Mouse (Mus musculus): ENCODE measurements at regions not wholly inside any gene's neighbourhood (a gene's known extent, or its start where the extent isn't known, plus 50 kb on each side); places are given as distances from the start of the nearest gene placed in this dataset.

DNA sequence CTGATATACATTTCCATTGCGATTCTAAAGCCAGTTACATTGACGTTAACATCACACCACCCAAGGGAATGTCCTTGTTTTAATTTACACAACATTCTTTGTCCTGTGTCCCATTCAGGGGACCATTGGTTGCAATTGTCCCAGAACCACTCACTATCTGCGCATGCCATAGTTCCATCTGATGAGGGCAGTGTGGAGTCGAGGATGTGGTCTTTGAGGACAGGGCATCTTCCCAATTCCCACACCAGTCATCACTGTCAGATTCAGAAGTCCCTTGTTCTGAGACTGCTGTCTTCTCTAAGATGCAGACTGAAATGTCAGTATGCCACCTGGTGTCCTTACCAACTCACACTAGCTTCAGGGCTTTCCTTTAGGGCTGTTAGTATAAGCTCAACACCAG lies 489.6 kb downstream of the Fam19a5 start:
- DNase-seq (ENCODE audit: low read depth in 1 of 2, low spot score in 2 of 2), result no peak

DNA sequence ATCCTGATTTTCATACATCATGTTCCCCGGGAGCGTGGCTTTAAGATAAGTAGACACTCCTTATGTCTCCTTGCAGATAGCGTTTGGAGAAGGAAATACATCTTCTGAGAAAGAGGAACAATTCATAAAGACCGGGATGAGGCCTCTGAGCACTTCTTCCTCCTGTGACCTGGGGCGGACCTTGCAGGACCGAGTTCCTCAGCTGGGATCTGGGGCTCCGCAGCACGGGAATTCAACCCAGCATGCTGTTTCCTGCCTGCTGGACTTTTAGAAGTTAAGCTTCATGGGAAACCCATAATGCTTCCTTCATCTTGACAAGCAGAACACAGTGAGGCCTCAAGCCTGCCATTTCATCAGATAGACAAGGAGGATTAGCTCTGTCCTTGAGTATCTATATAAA lies 491.4 kb downstream of the Fam19a5 start:
- DNase-seq (ENCODE audit: low read depth in 1 of 2, low spot score in 2 of 2), result no peak

DNA sequence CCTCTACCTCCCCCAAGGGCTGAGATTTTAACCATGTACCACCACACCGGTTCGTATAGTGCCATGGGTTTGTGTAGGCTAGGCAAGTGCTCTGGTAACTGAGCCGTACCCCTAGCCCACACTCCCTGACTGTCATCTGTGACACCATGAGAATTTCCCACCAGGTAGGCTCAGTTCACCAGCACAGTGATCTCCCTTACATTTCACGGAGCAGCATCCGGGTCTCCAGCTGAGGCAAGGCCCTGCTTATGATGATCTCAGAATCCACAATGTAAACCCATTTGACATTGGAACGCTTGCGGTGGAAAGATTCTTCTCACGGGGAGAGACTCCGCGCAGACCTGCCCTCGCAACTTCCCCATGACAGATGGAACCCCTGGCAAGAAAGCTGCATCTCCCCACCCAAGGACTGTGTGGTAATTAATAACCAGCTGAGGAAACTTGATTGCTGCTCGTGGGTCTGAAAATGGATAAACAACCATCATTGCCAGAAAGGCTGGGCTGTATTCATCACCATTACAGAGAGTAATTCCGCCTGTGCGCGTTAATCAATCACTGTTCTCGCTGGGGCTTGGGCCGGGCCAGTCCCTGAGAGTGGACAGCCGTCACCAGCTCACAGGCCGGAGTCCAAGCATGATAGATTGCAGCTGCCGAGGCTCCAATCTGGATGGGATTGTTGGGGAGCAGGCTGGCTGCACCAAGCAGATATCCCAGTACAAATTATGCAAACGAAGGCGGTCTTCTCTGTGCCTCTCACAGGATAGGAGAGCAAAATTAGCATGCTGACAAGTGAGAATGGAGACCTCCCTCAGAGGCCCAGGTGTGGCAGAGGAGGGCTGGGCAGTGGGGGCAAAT lies 492.3 kb downstream of the Fam19a5 start:
- no peak for DNase-seq (ENCODE audit: low read depth in 1 of 2, low spot score in 2 of 2)

DNA sequence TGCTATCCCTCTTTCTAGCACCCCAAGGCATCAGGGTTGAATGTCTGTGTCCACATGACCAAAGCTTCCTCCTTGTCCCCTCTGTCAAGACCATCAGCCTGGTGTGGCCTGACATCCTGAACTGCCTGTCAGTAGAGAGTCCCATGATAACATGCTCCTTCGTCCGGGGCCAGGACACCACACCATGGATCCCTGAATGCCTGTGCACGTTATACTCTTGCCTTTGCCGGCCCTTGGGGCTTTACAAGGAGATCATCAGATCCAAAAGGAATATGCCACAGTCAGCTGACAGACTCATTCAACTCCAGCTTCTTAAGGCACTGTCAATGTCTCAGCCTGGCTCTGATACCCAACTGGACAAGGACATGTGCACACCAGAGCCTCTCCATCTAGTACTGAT lies 493.5 kb downstream of the Fam19a5 start:
- no peak for DNase-seq (ENCODE audit: low read depth in 1 of 2, low spot score in 2 of 2)

DNA sequence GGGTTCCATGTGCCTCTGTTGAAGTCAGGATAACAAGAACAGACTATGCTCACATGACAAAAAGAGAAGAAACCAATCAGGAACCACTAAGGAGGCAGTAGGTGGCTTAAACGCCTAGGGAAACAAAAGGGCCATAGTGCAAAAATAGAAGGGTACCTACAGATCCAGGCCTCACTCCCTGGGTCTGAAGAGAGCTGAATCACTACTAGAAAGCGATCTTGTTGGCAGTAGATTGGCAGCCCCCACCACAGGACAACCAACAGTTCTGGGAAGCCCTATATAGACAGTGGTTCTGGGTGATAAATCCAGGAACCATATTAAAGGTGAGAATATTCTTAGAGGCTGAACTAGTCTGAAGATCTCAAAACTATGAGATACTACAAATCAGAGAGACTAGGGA lies 498.7 kb downstream of the Fam19a5 start:
- DNase-seq (ENCODE audit: low read depth in 1 of 2, low spot score in 2 of 2), result no peak

DNA sequence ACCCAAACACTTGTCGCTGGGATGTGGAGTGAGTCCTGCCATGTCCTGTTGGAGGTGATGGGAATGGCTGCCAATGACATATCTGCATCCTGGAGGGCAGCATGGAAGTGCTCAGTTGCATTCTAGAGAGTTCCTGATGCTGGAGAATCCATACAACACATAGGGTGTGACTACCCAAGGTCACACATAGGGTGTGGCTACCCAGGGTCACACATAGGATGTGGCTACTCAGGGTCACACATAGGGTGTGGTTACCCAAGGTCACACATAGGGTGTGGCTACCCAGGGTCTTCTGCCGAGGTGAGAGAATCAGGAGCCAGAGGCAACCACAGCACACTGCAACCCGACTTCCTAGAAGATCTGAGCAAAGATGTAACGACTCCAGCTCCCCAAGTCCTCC lies 514.0 kb downstream of the Fam19a5 start:
- DNase-seq (ENCODE audit: low read depth in 1 of 2, low spot score in 2 of 2), result no peak

DNA sequence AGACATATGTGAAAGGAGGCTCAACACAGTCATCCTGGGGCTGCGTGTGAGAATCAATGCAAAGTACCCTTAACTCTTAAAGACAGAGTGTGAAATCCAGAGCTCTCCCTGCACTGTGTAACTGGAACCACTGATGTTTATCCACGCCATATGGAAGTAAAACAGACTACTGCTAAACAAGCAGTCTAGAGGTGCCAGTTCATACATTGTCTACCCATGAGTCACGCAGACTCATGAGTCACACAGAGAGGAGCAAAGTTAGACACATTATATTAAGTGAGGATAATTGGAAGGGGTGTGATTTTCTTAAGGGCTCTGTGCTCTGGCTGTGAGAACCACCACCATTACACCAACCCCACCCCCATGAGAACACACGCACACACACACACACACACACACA lies 516.8 kb downstream of the Fam19a5 start:
- no peak for DNase-seq (ENCODE audit: low read depth in 1 of 2, low spot score in 2 of 2)

DNA sequence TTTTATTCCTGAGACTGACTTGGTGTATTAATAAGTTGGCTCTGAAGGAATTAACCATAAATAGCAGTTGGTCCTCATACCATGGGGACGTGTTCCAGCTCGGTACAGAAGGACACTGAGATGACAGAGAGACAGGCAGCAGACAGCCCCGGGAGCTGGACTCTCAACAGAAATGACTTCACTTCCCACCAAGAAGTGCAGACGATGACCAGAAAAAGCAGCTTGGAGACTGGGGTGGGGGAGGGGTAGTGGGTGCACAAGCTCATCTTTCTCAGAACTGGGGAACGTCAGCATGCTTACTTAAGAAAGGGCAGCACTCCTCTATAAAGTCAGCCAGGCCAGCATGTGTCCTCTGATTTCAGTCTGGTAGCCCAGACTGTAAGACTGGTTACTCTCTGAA lies 518.9 kb downstream of the Fam19a5 start:
- no peak for DNase-seq (ENCODE audit: low read depth in 1 of 2, low spot score in 2 of 2)

DNA sequence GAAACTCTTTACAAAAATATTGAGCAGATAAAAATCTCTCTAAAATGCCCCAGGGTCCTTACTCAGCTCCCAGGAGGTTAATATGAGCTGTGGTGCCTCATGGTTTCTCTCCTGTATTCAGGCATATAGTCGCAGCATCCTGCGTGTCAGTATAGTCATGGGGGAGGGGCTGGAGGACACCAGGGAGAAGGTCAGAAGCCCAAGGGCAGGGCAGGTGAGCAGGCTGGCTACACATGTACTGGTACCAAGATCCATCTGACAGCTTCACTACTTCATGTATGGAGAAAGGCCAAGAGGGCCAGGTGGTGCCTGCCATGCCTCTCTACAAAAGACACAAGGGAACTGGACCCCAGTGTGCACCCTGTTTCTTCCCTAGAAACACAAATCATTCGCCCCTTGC lies 524.4 kb downstream of the Fam19a5 start:
- no peak for DNase-seq (ENCODE audit: low read depth in 1 of 2, low spot score in 2 of 2)

DNA sequence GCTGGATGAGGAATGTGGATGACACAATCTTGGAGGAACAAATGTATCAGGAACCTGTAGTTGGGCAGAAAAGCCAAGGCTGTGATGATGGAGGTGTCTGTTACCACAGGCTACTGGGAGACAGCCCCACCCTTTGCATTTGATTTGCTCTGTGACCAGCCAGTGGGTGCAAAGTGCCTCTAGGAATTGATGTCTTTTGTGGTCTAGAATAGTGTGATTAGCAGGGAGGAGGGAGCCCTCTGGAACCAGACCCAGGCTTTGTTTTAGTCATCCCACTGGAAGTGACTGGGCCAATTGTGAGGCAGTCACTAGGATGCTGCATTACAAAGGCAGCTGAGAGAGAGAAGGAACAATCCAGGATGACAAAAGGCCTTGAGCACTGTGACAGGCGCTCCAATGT lies 527.4 kb upstream of the Zdhhc25 start:
- DNase-seq (ENCODE audit: low read depth in 1 of 2, low spot score in 2 of 2), result no peak

DNA sequence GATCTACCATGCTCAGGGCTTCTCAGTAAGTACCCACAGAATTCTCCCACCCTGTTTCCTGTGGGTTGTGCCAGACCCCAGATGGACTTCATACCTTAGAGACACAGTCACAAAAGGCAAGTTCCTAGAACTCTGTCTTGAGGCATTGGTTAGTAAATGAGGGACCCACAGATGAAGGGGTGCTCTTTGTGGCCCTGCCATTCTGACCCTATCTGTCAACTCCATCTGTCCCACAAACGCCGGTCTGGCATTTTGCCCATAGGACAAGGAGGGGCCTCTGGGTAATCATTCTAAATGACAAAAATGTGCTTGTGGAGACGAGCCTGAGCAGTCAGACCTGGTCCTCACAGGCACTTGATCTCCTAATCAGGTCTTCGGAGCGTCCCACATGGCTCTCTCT lies 516.2 kb upstream of the Zdhhc25 start:
- DNase-seq (ENCODE audit: low read depth in 1 of 2, low spot score in 2 of 2), result no peak

DNA sequence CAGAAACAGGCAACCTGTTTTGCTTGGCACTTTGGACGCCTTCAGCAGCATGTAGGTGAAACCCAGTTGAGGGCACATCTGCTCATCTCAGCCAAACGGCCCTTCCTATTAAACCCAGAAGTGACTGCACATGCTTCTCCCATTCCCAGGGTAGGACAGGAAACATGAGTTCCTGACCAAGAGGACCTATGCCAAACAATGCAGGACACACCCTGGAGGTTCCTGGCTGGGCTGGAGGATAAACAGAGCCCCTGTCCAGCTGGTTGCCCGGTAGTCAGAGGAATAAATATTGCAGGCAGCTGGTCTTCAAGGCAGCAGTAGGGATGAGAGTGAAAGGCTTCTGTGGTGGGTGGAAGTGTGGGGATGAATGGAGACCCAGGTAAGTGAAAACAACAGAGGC lies 514.5 kb upstream of the Zdhhc25 start:
- DNase-seq (ENCODE audit: low read depth in 1 of 2, low spot score in 2 of 2), result no peak

DNA sequence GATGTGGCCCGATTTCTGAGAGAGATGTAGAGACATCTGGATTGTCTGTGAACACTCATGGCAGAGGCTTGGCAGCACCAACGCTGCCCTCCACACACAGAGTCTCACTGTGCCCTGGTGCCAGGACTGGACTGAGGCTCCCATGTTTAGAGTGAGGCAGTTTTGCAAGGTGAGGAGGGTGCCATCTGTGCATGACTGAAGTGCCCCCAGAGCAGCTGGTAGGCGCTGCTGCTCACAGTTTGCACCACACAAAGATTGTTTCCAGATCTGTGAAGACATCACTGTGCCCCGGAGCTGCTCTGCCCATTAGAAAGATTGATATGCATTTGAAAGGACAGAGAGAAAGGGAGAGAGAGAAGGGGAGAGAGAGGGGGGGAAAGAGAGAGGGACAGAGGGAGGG lies 510.6 kb upstream of the Zdhhc25 start:
- DNase-seq (ENCODE audit: low read depth in 1 of 2, low spot score in 2 of 2), result no peak

DNA sequence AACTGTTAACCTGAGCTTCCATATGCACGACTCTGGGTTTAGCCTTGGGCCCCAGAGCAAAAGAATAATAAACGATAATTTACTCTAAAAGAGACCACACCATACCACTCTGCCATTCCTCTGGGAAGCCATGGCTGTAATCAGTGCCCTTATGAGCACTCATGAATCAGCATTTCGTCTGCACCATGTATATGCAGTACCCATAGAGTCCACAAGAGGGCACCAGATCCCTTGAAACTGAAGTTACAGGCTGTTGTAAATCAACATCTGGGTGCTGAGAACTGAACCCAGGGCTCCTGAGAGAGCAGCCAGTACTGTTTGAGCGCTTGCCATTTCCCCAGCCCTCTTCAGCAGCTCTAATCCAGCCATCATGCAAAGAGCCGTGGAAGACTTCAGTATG lies 508.7 kb upstream of the Zdhhc25 start:
- DNase-seq (ENCODE audit: low read depth in 1 of 2, low spot score in 2 of 2), result no peak

DNA sequence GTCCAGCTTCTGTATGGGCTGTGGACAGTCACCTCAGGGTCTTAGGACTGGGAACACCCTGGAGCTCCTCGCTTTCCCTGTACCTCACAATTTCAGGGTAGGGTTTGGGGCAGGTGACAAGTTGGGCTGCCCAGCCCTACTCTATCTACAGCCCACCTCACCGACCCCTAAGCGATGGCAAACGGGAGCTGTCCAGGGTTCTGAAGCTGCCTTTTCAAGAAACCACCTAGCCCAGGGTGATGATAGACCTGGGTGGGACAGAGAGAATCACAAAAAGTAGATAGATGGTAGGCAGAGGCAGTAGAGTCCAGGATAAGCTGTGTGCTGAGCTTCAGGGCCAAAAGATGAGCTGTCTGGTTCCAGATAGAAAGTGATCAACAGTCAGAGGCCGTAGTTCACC lies 479.7 kb upstream of the Zdhhc25 start:
- no peak for DNase-seq (ENCODE audit: low read depth in 1 of 2, low spot score in 2 of 2)

DNA sequence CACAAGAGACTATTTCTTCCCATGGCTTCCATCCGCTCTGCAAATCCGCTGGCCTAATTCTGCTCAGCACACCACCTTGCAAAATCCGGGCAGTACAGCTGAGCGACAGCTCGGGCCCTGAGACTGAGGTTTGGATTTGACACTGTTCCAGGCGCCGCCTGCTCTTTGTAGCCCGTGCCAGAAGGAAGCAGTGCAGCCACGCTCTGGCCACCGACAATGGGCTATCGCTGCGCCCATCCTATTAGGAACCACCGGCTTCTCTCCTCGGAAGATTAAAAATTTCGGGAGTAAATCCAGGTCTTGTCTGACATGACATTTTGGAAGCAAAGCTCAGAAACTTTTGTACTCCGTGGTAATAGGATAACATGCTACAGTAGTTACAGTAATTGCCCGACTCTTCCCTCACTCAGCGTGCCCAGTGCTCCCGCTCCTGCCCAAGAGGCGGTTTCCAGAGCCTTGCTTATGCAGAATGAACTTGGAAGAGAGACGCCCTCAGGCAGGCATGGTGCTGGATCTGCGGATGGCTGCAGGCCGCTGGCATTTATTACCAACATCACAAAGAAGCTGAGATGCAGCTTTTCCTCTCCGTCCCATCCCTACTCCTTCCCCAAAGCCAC lies 476.1 kb upstream of the Zdhhc25 start:
- DNase-seq (ENCODE audit: low read depth in 1 of 2, low spot score in 2 of 2), result no peak

DNA sequence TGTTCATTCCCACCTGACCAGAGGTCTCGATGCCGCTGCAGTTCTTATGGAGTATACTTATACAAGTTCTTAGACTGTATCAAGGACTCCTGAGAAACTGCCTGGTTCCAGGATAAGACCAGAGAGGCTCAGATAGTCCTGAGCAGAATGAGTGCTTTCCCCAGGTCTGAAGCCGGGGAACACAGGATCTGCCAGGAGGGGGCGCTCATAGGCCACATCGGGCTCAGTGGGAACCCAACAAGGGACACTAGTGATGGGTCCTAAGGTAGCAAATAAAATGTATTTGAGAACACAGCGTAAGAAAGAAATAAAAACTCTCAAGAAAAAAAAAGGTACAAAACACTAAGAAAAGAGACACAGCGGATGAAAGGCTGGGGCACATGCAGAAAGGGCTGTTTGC lies 454.0 kb upstream of the Zdhhc25 start:
- no peak for DNase-seq (ENCODE audit: low read depth in 1 of 2, low spot score in 2 of 2)

DNA sequence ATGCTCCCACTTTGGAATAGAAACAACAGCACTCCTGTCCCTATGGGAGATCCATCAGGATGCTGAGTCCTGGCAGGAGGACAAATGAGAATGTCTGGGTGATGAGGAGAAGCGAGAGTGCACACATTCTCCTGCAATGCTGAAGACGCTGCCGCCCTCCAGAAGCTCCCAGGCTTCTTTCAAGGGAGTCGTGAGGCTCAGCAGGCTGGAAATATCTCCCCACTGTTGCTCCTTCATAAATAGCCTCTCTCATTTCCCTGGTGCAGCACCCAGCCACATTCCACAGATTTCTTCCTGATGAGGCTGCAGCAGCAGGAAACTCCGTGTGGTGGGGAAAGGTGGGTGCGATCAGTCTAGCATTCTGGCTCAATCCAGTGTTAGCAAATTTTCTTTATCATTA lies 448.9 kb upstream of the Zdhhc25 start:
- DNase-seq (ENCODE audit: low read depth in 1 of 2, low spot score in 2 of 2), result no peak

DNA sequence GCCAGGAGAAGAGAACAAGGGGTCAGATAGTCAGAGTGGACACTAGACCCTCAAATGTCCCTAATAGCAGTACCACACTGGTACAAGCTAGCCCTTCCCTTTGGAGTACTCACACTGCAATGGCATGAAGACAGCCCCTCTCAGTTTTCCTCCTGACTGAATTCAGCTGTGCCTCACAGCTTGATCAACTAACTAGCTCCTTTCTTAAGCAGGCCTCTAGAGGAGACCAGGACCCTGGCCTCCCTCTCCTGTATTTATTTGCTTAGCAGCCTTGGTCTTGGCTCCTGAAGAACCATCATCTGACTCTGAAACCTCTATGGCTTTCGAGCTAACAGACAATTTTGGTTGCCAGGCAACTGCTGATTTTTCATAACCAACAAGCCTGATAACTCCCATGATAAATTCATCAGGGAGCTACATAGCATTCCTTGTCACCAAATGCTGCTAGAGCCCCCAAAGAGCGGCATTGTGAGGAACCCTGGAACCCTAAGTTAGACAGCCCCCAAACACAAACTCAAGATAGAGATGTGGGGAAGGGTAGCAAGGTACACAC lies 440.4 kb upstream of the Zdhhc25 start:
- no peak for DNase-seq (ENCODE audit: low read depth in 1 of 2, low spot score in 2 of 2)

DNA sequence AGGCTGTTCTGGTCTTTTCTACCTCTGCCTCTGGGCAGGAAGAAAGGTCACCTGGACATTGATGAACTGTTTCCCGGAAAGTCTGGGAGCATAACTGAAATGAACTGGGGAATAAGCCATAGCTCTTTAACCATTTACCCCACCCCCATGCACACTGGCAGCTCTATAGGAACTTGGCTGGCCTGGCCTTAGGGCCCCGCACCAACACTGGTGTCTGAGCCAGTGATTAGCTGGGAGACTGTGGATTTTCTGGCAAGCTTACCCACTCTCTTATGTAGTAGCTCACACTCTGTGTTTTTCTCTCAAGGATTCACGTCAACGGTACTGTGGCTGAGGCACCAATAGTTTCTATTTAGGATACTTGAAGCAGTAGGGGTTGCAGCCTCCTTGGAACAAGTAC lies 439.8 kb upstream of the Zdhhc25 start:
- no peak for DNase-seq (ENCODE audit: low read depth in 1 of 2, low spot score in 2 of 2)

DNA sequence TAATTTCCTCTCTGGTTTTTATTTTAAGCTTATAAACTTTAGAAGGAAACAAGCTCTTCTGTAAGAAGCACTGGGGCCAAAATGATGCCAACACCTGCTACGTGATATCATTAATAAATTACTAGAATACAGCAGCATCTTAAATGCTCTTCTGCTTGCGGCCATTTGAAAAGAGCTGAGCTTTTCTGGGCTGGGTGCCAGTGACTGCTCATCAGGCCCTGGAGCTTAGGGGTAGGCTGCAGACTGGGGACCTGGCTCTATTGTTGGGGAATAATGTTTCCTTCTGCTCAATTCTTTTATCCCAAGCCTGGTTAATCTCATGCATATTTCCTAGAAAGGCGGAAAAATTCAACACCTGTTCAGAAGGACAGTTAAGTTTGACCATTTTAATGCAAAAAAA lies 436.7 kb upstream of the Zdhhc25 start:
- DNase-seq (ENCODE audit: low read depth in 1 of 2, low spot score in 2 of 2), result no peak

DNA sequence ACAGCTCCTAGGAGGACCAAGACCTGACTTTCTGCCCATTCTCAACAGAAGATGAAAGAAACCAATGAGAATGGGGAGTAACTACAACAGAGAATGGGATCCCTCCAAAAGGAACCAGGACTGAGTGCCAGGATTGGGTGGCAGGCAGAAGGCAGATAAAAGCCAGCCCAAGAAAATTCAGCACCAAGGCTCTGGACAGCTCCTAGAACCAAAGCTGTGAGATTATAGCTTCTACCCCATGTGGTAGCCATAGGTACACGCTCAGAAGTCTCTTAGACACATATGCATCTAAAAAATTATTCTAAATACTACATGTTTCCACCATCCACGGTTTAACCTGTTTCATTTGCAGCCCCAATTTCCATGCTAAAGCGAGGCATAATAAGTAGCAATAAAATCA lies 425.8 kb upstream of the Zdhhc25 start:
- no peak for DNase-seq (ENCODE audit: low read depth in 1 of 2, low spot score in 2 of 2)

DNA sequence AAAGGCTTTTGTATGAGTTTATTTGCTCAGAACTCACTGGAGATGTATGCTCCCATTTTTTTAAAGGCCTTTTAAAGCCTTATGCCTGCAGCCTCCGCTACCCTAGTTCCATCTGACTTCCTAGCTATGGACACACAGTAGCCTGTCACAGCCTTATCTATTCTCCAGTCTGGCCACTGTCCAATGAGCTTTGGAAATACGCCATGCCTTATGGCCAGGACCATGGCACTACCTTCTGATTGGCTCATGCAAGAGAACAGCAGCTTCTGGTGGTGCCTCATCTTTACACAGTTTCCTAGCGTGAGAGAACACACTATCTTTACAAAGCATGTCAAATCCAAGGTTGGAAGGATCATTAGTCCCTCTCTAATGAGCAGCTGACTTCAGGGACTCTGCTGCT lies 424.1 kb upstream of the Zdhhc25 start:
- no peak for DNase-seq (ENCODE audit: low read depth in 1 of 2, low spot score in 2 of 2)
